Mouse (Mus musculus) heart, embryonic 12.5 days (tissue): Measurements from ENCODE around the gene Phykpl. TPM values are rescaled to one million over a fixed set of nuclear protein-coding genes. Genes with fewer than 3 reads are reported as not detected.

Experiments used
- ATAC-seq: fragments of 200-750 bp; cut with Nextera tagmentation; 2 replicates; pipeline ENCODE4 v1.8.0; 2017; ENCODE audit warnings: moderate TSS enrichment, moderate library complexity; ENCODE audit not compliant: insufficient number of reproducible peaks, low FRiP score
- H3K27ac ChIP-seq: fragments of 300-500 bp; sonication (generic); 2 replicates; pipeline ENCODE4 v1.5.1; 2016; ENCODE audit warnings: mild to moderate bottlenecking, moderate library complexity; ENCODE audit not compliant: poor library complexity, severe bottlenecking
- H3K27me3 ChIP-seq: fragments of 300-500 bp; sonication (generic); replicated peaks from 2 replicates; pipeline ENCODE4 v1.6.1; 2016; ENCODE audit warnings: mild to moderate bottlenecking, moderate library complexity
- H3K36me3 ChIP-seq: fragments of 300-500 bp; sonication (generic); 2 replicates; pipeline ENCODE4 v1.6.1; 2016; ENCODE audit warnings: mild to moderate bottlenecking, moderate library complexity
- H3K4me1 ChIP-seq: fragments of 300-500 bp; sonication (generic); replicated peaks from 2 replicates; pipeline ENCODE4 v1.6.1; 2016; ENCODE audit warnings: mild to moderate bottlenecking
- H3K4me2 ChIP-seq: fragments of 300-500 bp; sonication (generic); 2 replicates; pipeline ENCODE4 v1.6.1; 2016; ENCODE audit warnings: mild to moderate bottlenecking, moderate library complexity
- H3K4me3 ChIP-seq: fragments of 300-500 bp; sonication (generic); 2 replicates; pipeline ENCODE4 v1.5.1; 2016; ENCODE audit warnings: mild to moderate bottlenecking
- H3K9ac ChIP-seq: fragments of 300-500 bp; sonication (generic); 2 replicates; pipeline ENCODE4 v1.6.1; 2016; ENCODE audit warnings: mild to moderate bottlenecking, moderate library complexity
- H3K9me3 ChIP-seq: fragments of 300-500 bp; sonication (generic); replicated peaks from 2 replicates; pipeline ENCODE4 v1.6.1; 2016; ENCODE audit warnings: mild to moderate bottlenecking, moderate library complexity
- WGBS: fragments of 180-500 bp; shearing (Covaris S2); methylation state at CpG from one replicate; pipeline ENCODE4 v1.1.7; 2016; 5-methylcytosine and 5-hydroxymethylcytosine counted together
- polyA plus RNA-seq: library from polyadenylated mRNA; unstranded; fragments of >200 nt; fragmentation: Nextera tagmentation; extraction: Ambion mirVana; gene quantifications from 2 replicates; pipeline ENCODE4 v1.2.1, GENCODE M21; 2016

Gene Phykpl
- 15.1 and 16.9 TPM in 2 replicates for polyA plus RNA-seq

GRCm38 (mm10) chr11:51584431-51585248, at the start of gene Phykpl:
TSS of gene Phykpl (plus strand) at chr11:51584757.
- WGBS, result under 1% methylated on average over 59 of the region's 59 CpGs
- Histone ChIP-seq H3K27me3 (no peaks in the 10 kb centered on the region), H3K4me1 (peaks cover 14% of the 10 kb centered on the region), H3K9me3 (0 out of 2 replicates have a peak, but pooled peaks cover 6% of the 10 kb centered on the region), H3K4me2 (peak within 1 kb of the TSS; percentile 89), H3K9ac (peak within 1 kb of the TSS; percentile 92), H3K36me3 (peaks cover 36% of the 10 kb centered on the region), H3K4me3 (peak within 1 kb of the TSS; percentile 81), H3K27ac (peak within 1 kb of the TSS; percentile 96)
- peak; percentile 95 for ATAC-seq

GRCm38 (mm10) chr11:51538388-51538787, 46.2 kb upstream of the Phykpl start:
- H3K4me2 ChIP-seq, result no peak overlapping the region
- WGBS, result 56% methylated on average over 7 of the region's 7 CpGs
- no peak for ATAC-seq

GRCm38 (mm10) chr11:51538919-51539758, 45.4 kb upstream of the Phykpl start:
- H3K36me3 ChIP-seq, result no peaks in the 10 kb centered on the region
- H3K9ac ChIP-seq, result no peak overlapping the region
- no peak for ATAC-seq
- no peaks in the 10 kb centered on the region for H3K9me3 ChIP-seq
- WGBS, result 60% methylated on average over 13 of the region's 13 CpGs
- no peak overlapping the region for H3K4me2 ChIP-seq
- H3K27ac ChIP-seq, result no peak overlapping the region
- H3K4me1 ChIP-seq, result no peaks in the 10 kb centered on the region
- no peak overlapping the region for H3K4me3 ChIP-seq
- H3K27me3 ChIP-seq, result peaks cover 11% of the 10 kb centered on the region

More at GRCm38 (mm10) chr11:51538388-51538787, 46.2 kb upstream of the Phykpl start:
- Histone ChIP-seq H3K27ac (no peak overlapping the region), H3K9ac (no peak overlapping the region), H3K36me3 (no peaks in the 10 kb centered on the region), H3K9me3 (no peaks in the 10 kb centered on the region), H3K4me3 (no peak overlapping the region), H3K4me1 (no peaks in the 10 kb centered on the region), H3K27me3 (peaks cover 12% of the 10 kb centered on the region)

GRCm38 (mm10) chr11:51539759-51540282, 44.7 kb upstream of the Phykpl start:
- Histone ChIP-seq H3K36me3 (no peaks in the 10 kb centered on the region), H3K27ac (no peak overlapping the region), H3K9ac (no peak overlapping the region), H3K4me3 (no peak overlapping the region), H3K9me3 (no peaks in the 10 kb centered on the region), H3K4me2 (no peak overlapping the region), H3K27me3 (peaks cover 11% of the 10 kb centered on the region), H3K4me1 (0 out of 2 replicates have a peak, but pooled peaks cover 4% of the 10 kb centered on the region)
- peak; percentile 66 for ATAC-seq
- WGBS, result 13% methylated on average over 10 of the region's 10 CpGs

- no peaks in the 10 kb centered on the region for H3K27me3 ChIP-seq
- 72% methylated on average over 9 of the region's 9 CpGs for WGBS
- no peaks in the 10 kb centered on the region for H3K9me3 ChIP-seq
- no peak for ATAC-seq
- no peak overlapping the region for H3K9ac ChIP-seq
- H3K27ac ChIP-seq, result no peak overlapping the region
- no peaks in the 10 kb centered on the region for H3K36me3 ChIP-seq
- H3K4me2 ChIP-seq, result no peak overlapping the region
- no peak overlapping the region for H3K4me3 ChIP-seq
- H3K4me1 ChIP-seq, result 0 out of 2 replicates have a peak, but pooled peaks cover 4% of the 10 kb centered on the region
Observed at GRCm38 (mm10) chr11:51542424-51542823, 42.1 kb upstream of the Phykpl start.

- no peaks in the 10 kb centered on the region for H3K27me3 ChIP-seq
- H3K9me3 ChIP-seq, result no peaks in the 10 kb centered on the region
- no peak overlapping the region for H3K4me3 ChIP-seq
- ATAC-seq, result no peak
- 33% methylated on average over 7 of the region's 7 CpGs for WGBS
- H3K4me1 ChIP-seq, result 0 out of 2 replicates have a peak, but pooled peaks cover 4% of the 10 kb centered on the region
- no peak overlapping the region for H3K4me2 ChIP-seq
- no peaks in the 10 kb centered on the region for H3K36me3 ChIP-seq
- no peak overlapping the region for H3K9ac ChIP-seq
- H3K27ac ChIP-seq, result no peak overlapping the region
Observed at GRCm38 (mm10) chr11:51543487-51544050, 41.0 kb upstream of the Phykpl start.

GRCm38 (mm10) chr11:51544413-51544812, 40.1 kb upstream of the Phykpl start:
- ATAC-seq, result peak; percentile 34; the same call in 1 of the 2 replicates
- no peak overlapping the region for H3K27ac ChIP-seq
- WGBS, result 28% methylated on average over 2 of the region's 2 CpGs

GRCm38 (mm10) chr11:51545811-51546210, 38.7 kb upstream of the Phykpl start:
- Histone ChIP-seq H3K4me1 (peaks cover 14% of the 10 kb centered on the region), H3K9ac (no peak overlapping the region), H3K4me2 (no peak overlapping the region), H3K36me3 (no peaks in the 10 kb centered on the region), H3K27ac (no peak overlapping the region), H3K27me3 (no peaks in the 10 kb centered on the region), H3K4me3 (no peak overlapping the region), H3K9me3 (no peaks in the 10 kb centered on the region)
- no peak for ATAC-seq
- WGBS, result 49% methylated on average over 4 of the region's 4 CpGs

More at GRCm38 (mm10) chr11:51544413-51544812, 40.1 kb upstream of the Phykpl start:
- no peak overlapping the region for H3K4me2 ChIP-seq
- no peak overlapping the region for H3K9ac ChIP-seq
- 0 out of 2 replicates have a peak, but pooled peaks cover 9% of the 10 kb centered on the region for H3K4me1 ChIP-seq
- H3K9me3 ChIP-seq, result no peaks in the 10 kb centered on the region
- no peak overlapping the region for H3K4me3 ChIP-seq
- H3K27me3 ChIP-seq, result no peaks in the 10 kb centered on the region
- H3K36me3 ChIP-seq, result no peaks in the 10 kb centered on the region

GRCm38 (mm10) chr11:51551253-51551652, 33.3 kb upstream of the Phykpl start:
- peak; percentile 45 for ATAC-seq
- Histone ChIP-seq H3K9me3 (no peaks in the 10 kb centered on the region), H3K27me3 (no peaks in the 10 kb centered on the region), H3K4me2 (no peak overlapping the region), H3K4me3 (no peak overlapping the region), H3K36me3 (no peaks in the 10 kb centered on the region), H3K9ac (no peak overlapping the region), H3K4me1 (peaks cover 25% of the 10 kb centered on the region), H3K27ac (peak overlapping the region; percentile 22; the same call in 1 of the 2 replicates)
- WGBS, result 49% methylated on average over 5 of the region's 5 CpGs

- 49% methylated on average over 3 of the region's 3 CpGs for whole genome bisulfite sequencing
- Histone ChIP-seq H3K36me3 (no peaks in the 10 kb centered on the region), H3K9ac (no peak overlapping the region), H3K4me3 (no peak overlapping the region), H3K4me2 (no peak overlapping the region), H3K27ac (no peak overlapping the region), H3K27me3 (no peaks in the 10 kb centered on the region), H3K9me3 (no peaks in the 10 kb centered on the region), H3K4me1 (peaks cover 25% of the 10 kb centered on the region)
- ATAC-seq, result no peak
Observed at GRCm38 (mm10) chr11:51552091-51552490, 32.5 kb upstream of the Phykpl start.
